Mouse (Mus musculus) pancreas, adult 10 weeks (tissue): Measurements from ENCODE around the gene Phtf2. TPM values are rescaled to one million over a fixed set of nuclear protein-coding genes. Genes with fewer than 3 reads are reported as not detected.

Experiments
- polyA plus RNA-seq: library from polyadenylated mRNA; stranded (reverse); fragments of 350-450 nt; fragmentation: Illumina TruSeq; extraction: RNeasy Lipid Tissue Mini Kit (QIAGEN cat#74804); gene quantifications from one replicate; pipeline ENCODE4 v1.2.3, GENCODE M21; 2015; ENCODE audit warnings: low read depth, low replicate concordance; ENCODE audit not compliant: insufficient read depth

Gene Phtf2
- polyA plus RNA-seq = 0.89 TPM

GRCm38 (mm10) chr5:20881915-20882800 lies at the start of gene Phtf2, which contains the start of gene Tmem60:
Gene Phtf2 (minus strand): TSS chr5:20882124.
Gene Tmem60 (plus strand): TSS chr5:20882191.

Other genes starting within 250 kb of the Phtf2 start
- 3.5 TPM for gene Tmem60, start 67 bp upstream of the Phtf2 start, polyA plus RNA-seq
- gene Rsbn1l, start 74.3 kb upstream of the Phtf2 start, polyA plus RNA-seq = 2.7 TPM
- gene Ptpn12, start 173.8 kb upstream of the Phtf2 start, polyA plus RNA-seq = 6.9 TPM